Mouse (Mus musculus) heart, postnatal 25 days (tissue): ENCODE data around the gene Gsk3a. TPM values are rescaled to one million over a fixed set of nuclear protein-coding genes. Genes with fewer than 3 reads are reported as not detected.

Experiments
- DNase-seq: peaks from one replicate; pipeline ENCODE4 v3.0.0; 2022; ENCODE audit warnings: low spot score
- intact Hi-C: fragments of 180-260 bp; cut with DNase I; formaldehyde crosslinking; loops from one replicate; pipeline ENCODE4 v1.15.1; 2025
- total RNA-seq, 2 experiments: library from RNA; stranded (reverse); gene quantifications; 2 replicates each; pipeline ENCODE4 v1.2.3; 2021

The Gsk3a gene
- total RNA-seq, 2 experiments from 2014 or later: 62.6 to 64.6 TPM

GRCm38 (mm10) chr7:25232101-25232648, 5.5 kb downstream of the Gsk3a start:
- no peak for DNase-seq
- intact Hi-C loops: no loop called here

- intact Hi-C loops: no loop called here
Measured at GRCm38 (mm10) chr7:25230690-25231285, 6.9 kb downstream of the Gsk3a start.

GRCm38 (mm10) chr7:25227523-25228300, 9.9 kb downstream of the Gsk3a start:
- no peak for DNase-seq
- intact Hi-C loops: no loop called here

More at GRCm38 (mm10) chr7:25230690-25231285, 6.9 kb downstream of the Gsk3a start:
- no peak for DNase-seq

- intact Hi-C loops: loop anchor here (2.0 kb wide), 1 partner anchor 14 kb away; the partner anchor contains the start of gene Gsk3a
- no peak for DNase-seq
Measured at GRCm38 (mm10) chr7:25222275-25222967, 15.2 kb downstream of the Gsk3a start.

- DNase-seq: peak; percentile 98
- intact Hi-C loops: no loop called here
Measured at GRCm38 (mm10) chr7:25221102-25221883, 16.4 kb downstream of the Gsk3a start, which contains the start of gene Zfp526. Gene Zfp526, plus strand, starts transcription at chr7:25221425.

- DNase-seq: no peak
- intact Hi-C loops: no loop called here
Measured at GRCm38 (mm10) chr7:25220457-25221101, 17.1 kb downstream of the Gsk3a start, which contains the start of gene Dedd2. Gene Dedd2, minus strand, starts transcription at chr7:25220615.

GRCm38 (mm10) chr7:25219756-25220456, 17.7 kb downstream of the Gsk3a start:
- peak; percentile 92 for DNase-seq
- intact Hi-C loops: loop anchor here (5.0 kb wide), 1 partner anchor 97 kb away; the partner anchor contains the start of gene Megf8

GRCm38 (mm10) chr7:25219416-25219750, 18.3 kb downstream of the Gsk3a start:
- intact Hi-C loops: loop anchor here (5.0 kb wide), 1 partner anchor 98 kb away; the partner anchor contains the start of gene Megf8

GRCm38 (mm10) chr7:25218705-25219415, 18.8 kb downstream of the Gsk3a start:
- no peak for DNase-seq
- intact Hi-C loops: loop anchor here (5.0 kb wide), 1 partner anchor 98 kb away; the partner anchor contains the start of gene Megf8

More at GRCm38 (mm10) chr7:25219416-25219750, 18.3 kb downstream of the Gsk3a start:
- no peak for DNase-seq

- intact Hi-C loops: loop anchor here (5.0 kb wide), 1 partner anchor 99 kb away; the partner anchor contains the start of gene Megf8
- no peak for DNase-seq
Measured at GRCm38 (mm10) chr7:25217653-25218395, 19.8 kb downstream of the Gsk3a start.

- intact Hi-C loops: no loop called here
Measured at GRCm38 (mm10) chr7:25214172-25214571, 23.5 kb downstream of the Gsk3a start.

GRCm38 (mm10) chr7:25213099-25213498, 24.6 kb downstream of the Gsk3a start:
- intact Hi-C loops: no loop called here
- DNase-seq: no peak

More at GRCm38 (mm10) chr7:25214172-25214571, 23.5 kb downstream of the Gsk3a start:
- DNase-seq: no peak

- intact Hi-C loops: no loop called here
- no peak for DNase-seq
Measured at GRCm38 (mm10) chr7:25210482-25210881, 27.2 kb downstream of the Gsk3a start.

- intact Hi-C loops: loop anchor here (10.0 kb wide), 1 partner anchor 324 kb away; the partner anchor contains the start of gene Rps19
Measured at GRCm38 (mm10) chr7:25209161-25209622, 28.5 kb downstream of the Gsk3a start.

GRCm38 (mm10) chr7:25206094-25206830, 31.4 kb downstream of the Gsk3a start:
- DNase-seq: no peak
- intact Hi-C loops: loop anchor here (10.0 kb wide), 1 partner anchor 321 kb away; the partner anchor contains the start of gene Rps19

More at GRCm38 (mm10) chr7:25209161-25209622, 28.5 kb downstream of the Gsk3a start:
- DNase-seq: no peak
